In the genomic region with DNA sequence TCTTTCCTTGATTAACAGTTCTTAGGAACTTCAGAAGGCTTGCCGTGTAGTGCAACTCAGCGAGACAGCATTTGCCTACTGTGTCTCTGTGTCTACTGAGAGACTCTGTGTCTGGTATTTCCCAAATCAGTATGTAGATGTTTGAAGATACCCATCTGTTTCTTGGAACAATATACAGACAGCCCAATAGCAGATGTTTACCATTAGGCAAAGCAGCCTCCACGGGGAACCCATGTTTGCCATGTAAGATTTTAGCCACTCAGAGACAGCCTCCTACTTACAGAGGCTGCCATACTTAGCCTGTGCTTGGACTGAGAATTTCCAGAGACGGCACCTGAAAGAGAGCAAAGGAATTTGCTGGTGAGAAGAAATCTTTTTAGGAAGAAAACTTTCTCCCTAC, we compare ENCODE assay signal across 12 mouse cellular contexts.
"Had no signal": no experiment of that assay in that cellular context is flagged by ENCODE, and none has a peak within 500 bp of the region (broad histone marks: within the 10 kb centered on the region; RNA-seq: fewer than 3 reads in every experiment).

No protein-coding gene starts in this region.

- H3K4me3 ChIP-seq: layer of hippocampus, adult 2 months; limb, embryonic 13.5 days; midbrain, embryonic 12.5 days had no signal

- H3K4me2 ChIP-seq: limb, embryonic 13.5 days; midbrain, embryonic 12.5 days had no signal

- H3K9ac ChIP-seq: limb, embryonic 13.5 days; liver, embryonic 14.5 days; midbrain, embryonic 12.5 days had no signal

- H3K27me3 ChIP-seq: limb, embryonic 13.5 days; midbrain, embryonic 12.5 days had no signal

- H3K27ac ChIP-seq: hindbrain, postnatal 0 days; layer of hippocampus, adult 2 months; limb, embryonic 13.5 days; liver, embryonic 14.5 days; midbrain, embryonic 12.5 days had no signal

- ATAC-seq: hindbrain, postnatal 0 days; midbrain, embryonic 16.5 days had no signal

- H3K9me3 ChIP-seq: midbrain, embryonic 12.5 days had no signal

- H3K4me1 ChIP-seq: midbrain, embryonic 12.5 days had no signal

- H3K36me3 ChIP-seq: limb, embryonic 13.5 days; midbrain, embryonic 12.5 days had no signal

- DNase-seq: kidney, adult 11 months; kidney, adult 9 months; kidney, postnatal 36 days; left cerebral cortex, postnatal 4 days; lung, adult 18-20 months; right cerebral cortex, postnatal 14 days had no signal
